Comparison of ENCODE assay signal across 8 mouse cellular contexts in the genomic region with DNA sequence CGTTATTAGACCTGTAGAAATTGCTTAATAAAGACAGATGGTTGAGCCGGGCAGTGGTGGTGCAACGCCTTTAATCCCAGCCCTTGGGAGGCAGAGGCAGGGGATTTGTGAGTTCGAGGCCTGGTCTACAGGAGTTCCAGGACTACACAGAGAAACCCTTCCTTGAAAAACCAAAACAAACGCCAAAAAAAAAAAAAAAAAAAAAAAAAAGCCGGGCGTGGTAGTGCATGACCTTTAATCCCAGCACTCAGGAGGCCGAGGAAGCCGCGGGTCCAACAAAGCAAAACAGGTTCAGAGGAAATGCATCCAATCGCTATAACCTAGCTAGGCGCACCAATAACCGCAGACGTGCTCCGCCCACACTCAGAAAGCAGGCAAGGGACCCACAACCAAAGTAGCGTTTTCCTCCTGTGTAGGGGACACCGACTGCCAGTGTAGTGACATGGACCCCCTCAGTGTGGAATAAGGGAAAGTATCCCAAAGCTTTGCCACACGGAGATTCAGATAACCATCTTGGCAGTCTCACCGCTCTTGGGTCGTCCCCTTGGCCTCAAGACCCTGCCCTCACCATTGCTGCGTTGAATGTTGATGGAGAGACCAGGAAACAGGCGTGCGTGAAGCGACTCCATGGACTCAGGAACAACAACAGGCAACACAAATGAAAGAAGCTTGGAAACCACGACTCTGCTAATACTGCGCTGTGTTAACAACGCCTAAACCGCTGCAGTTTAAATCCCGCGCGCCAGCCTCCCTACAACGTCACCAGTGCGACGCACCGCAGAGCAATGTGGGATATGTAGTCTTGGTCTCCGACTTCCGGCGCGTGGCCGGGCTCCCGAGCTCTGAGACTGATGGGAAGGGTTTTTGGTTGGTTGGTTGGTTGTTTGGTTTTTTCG. TPM values are rescaled to one million over a fixed set of nuclear protein-coding genes. Genes with fewer than 3 reads are reported as not detected.
DNase-seq lines count a peak whose midpoint lies in the region; ATAC-seq and TF ChIP-seq lines count a peak whose summit lies in the region.

A gene (minus strand): TSS at position 777 of the 896 bp plus-strand sequence.

- H3K27ac ChIP-seq in heart, embryonic 12.5 days (ENCODE audit: poor library complexity, severe bottlenecking) = peak within 1 kb of the TSS; percentile 55
- H3K27ac ChIP-seq in kidney, postnatal 0 days = peak within 1 kb of the TSS; percentile 56; the same call in 1 of the 2 replicates
- H3K27ac ChIP-seq in liver, embryonic 11.5 days (ENCODE audit: low read depth, low read length) = peak within 1 kb of the TSS; percentile 78
- peak within 1 kb of the TSS; percentile 45; the same call in 1 of the 2 replicates for H3K27ac ChIP-seq in stomach, embryonic 14.5 days (ENCODE audit: low read length)

- no peaks in the 10 kb centered on the region for H3K9me3 ChIP-seq in heart, embryonic 12.5 days (replicated peaks)
- H3K9me3 ChIP-seq in kidney, postnatal 0 days (replicated peaks; ENCODE audit: low read length) = no peaks in the 10 kb centered on the region
- H3K9me3 ChIP-seq in liver, embryonic 11.5 days (ENCODE audit: control insufficient read depth, low read length) = no peaks in the 10 kb centered on the region
- no peaks in the 10 kb centered on the region for H3K9me3 ChIP-seq in stomach, embryonic 14.5 days (ENCODE audit: control insufficient read depth, low read depth, low read length)

- DNase-seq in B cell, adult 2 months = peak; percentile 95 to 96
- peak; percentile 96 for DNase-seq in brain, adult 2 months (ENCODE audit: low read depth, low spot score)
- DNase-seq in kidney, postnatal 0 days (ENCODE audit: low spot score) = peak; percentile 95
- peak; percentile 89 for DNase-seq in liver, embryonic 11.5 days (ENCODE audit: low spot score)
- DNase-seq in naive thymus-derived CD4-positive, alpha-beta T cell, adult 2 months (ENCODE audit: low read depth) = peak; percentile 95

- H3K4me3 ChIP-seq in heart, embryonic 12.5 days = peak within 1 kb of the TSS; percentile 87
- peak within 1 kb of the TSS; percentile 57 for H3K4me3 ChIP-seq in kidney, postnatal 0 days (replicated peaks; ENCODE audit: low read depth, low read length)
- H3K4me3 ChIP-seq in liver, embryonic 11.5 days (ENCODE audit: low read depth, low read length) = peak within 1 kb of the TSS; percentile 71
- H3K4me3 ChIP-seq in stomach, embryonic 14.5 days (ENCODE audit: low read depth, low read length) = peak within 1 kb of the TSS; percentile 78

- peak within 1 kb of the TSS; percentile 83 for H3K4me2 ChIP-seq in heart, embryonic 12.5 days
- peak within 1 kb of the TSS; percentile 84 for H3K4me2 ChIP-seq in kidney, postnatal 0 days (ENCODE audit: low read length)
- H3K4me2 ChIP-seq in liver, embryonic 11.5 days = peak within 1 kb of the TSS; percentile 84
- peak within 1 kb of the TSS; percentile 68 for H3K4me2 ChIP-seq in stomach, embryonic 14.5 days (replicated peaks; ENCODE audit: low read depth, low read length)

- peak; percentile 97 for ATAC-seq in erythroblast, adult 5-6 weeks (replicated peaks; ENCODE audit: low FRiP score, poor library complexity, severe bottlenecking)
- ATAC-seq in heart, embryonic 12.5 days (ENCODE audit: insufficient number of reproducible peaks, low FRiP score) = peak; percentile 95
- ATAC-seq in kidney, postnatal 0 days (replicated peaks; ENCODE audit: low FRiP score, low read depth) = peak; percentile 95
- ATAC-seq in liver, embryonic 11.5 days (replicated peaks; ENCODE audit: low FRiP score) = peak; percentile 98
- peak; percentile 95 for ATAC-seq in stomach, embryonic 14.5 days (ENCODE audit: insufficient number of reproducible peaks, insufficient read depth, low FRiP score, low read depth)

- TF ChIP-seq CTCF in kidney, postnatal 0 days (IDR thresholded peaks at IDR 0.05; ENCODE audit: low read depth) = 0 out of 2 replicates have a peak, but pooled peaks have one; percentile 3

- H3K4me1 ChIP-seq in heart, embryonic 12.5 days (replicated peaks) = peaks cover 12% of the 10 kb centered on the region
- no peaks in the 10 kb centered on the region; the same call in 1 of the 2 replicates for H3K4me1 ChIP-seq in kidney, postnatal 0 days (replicated peaks; ENCODE audit: insufficient read depth, low read length)
- H3K4me1 ChIP-seq in liver, embryonic 11.5 days (replicated peaks; ENCODE audit: control insufficient read depth, insufficient read depth, low read length) = peaks cover 8% of the 10 kb centered on the region
- peaks cover 6% of the 10 kb centered on the region; the same call in 1 of the 2 replicates for H3K4me1 ChIP-seq in stomach, embryonic 14.5 days (ENCODE audit: control insufficient read depth, insufficient read depth, low read length)

- peaks cover 30% of the 10 kb centered on the region for H3K36me3 ChIP-seq in heart, embryonic 12.5 days
- peaks cover 12% of the 10 kb centered on the region for H3K36me3 ChIP-seq in kidney, postnatal 0 days (ENCODE audit: insufficient read depth, low read length)
- peaks cover 26% of the 10 kb centered on the region for H3K36me3 ChIP-seq in liver, embryonic 11.5 days (ENCODE audit: control insufficient read depth, insufficient read depth, low read length)
- peaks cover 24% of the 10 kb centered on the region for H3K36me3 ChIP-seq in stomach, embryonic 14.5 days (ENCODE audit: control insufficient read depth, insufficient read depth, low read length)

- WGBS in heart, embryonic 12.5 days = under 1% methylated on average over 42 of the region's 42 CpGs
- WGBS in kidney, postnatal 0 days = 2% methylated on average over 42 of the region's 42 CpGs
- WGBS in liver, embryonic 11.5 days = under 1% methylated on average over 42 of the region's 42 CpGs
- 2% methylated on average over 41 of the region's 42 CpGs for WGBS in stomach, embryonic 14.5 days

- peak within 1 kb of the TSS; percentile 78 for H3K9ac ChIP-seq in heart, embryonic 12.5 days
- H3K9ac ChIP-seq in kidney, postnatal 0 days (ENCODE audit: low read depth, low read length) = peak within 1 kb of the TSS; percentile 50
- H3K9ac ChIP-seq in liver, embryonic 11.5 days (ENCODE audit: low read depth, low read length) = peak within 1 kb of the TSS; percentile 70
- peak within 1 kb of the TSS; percentile 45 for H3K9ac ChIP-seq in stomach, embryonic 14.5 days (replicated peaks; ENCODE audit: low read depth, low read length)

- H3K27me3 ChIP-seq in heart, embryonic 12.5 days (replicated peaks) = no peaks in the 10 kb centered on the region
- H3K27me3 ChIP-seq in kidney, postnatal 0 days (ENCODE audit: insufficient read depth, low read length) = no peaks in the 10 kb centered on the region
- H3K27me3 ChIP-seq in liver, embryonic 11.5 days (replicated peaks; ENCODE audit: control insufficient read depth, insufficient read depth, low read length) = no peaks in the 10 kb centered on the region
- H3K27me3 ChIP-seq in stomach, embryonic 14.5 days (ENCODE audit: control insufficient read depth, insufficient read depth, low read length) = no peaks in the 10 kb centered on the region

RNA-seq across cellular contexts. Expression of the gene that starts here (rescaled TPM):
- 11.5 and 16.7 TPM in 2 replicates for total RNA-seq in erythroblast, adult 5-6 weeks (2015; ENCODE audit: low replicate concordance)
- 13.2 and 14.5 TPM in 2 replicates for total RNA-seq in erythroblast, adult 5-6 weeks (2017; ENCODE audit: low replicate concordance)
- 51.8 and 53.4 TPM in 2 replicates for polyA plus RNA-seq in heart, embryonic 12.5 days (2016; fragmentation: Nextera tagmentation; extraction: Ambion mirVana)
- 24.6 and 27.2 TPM in 2 replicates for polyA plus RNA-seq in kidney, postnatal 0 days (2015; fragmentation: Nextera tagmentation; extraction: Ambion mirVana)
- polyA plus RNA-seq in liver, embryonic 11.5 days (2014; fragmentation: Nextera tagmentation; extraction: Ambion mirVana) = 57.3 and 68.0 TPM in 2 replicates
- 54.5 and 55.0 TPM in 2 replicates for polyA plus RNA-seq in stomach, embryonic 14.5 days (2014; fragmentation: Nextera tagmentation; extraction: Ambion mirVana)

Comparison
In these comparisons a context has a peak if more than half of its experiments do, and no peak if none do; other contexts are left out.
1. Peak in every context shown above with its lines: DNase-seq, ATAC-seq, H3K4me3 ChIP-seq and H3K27ac ChIP-seq.